Mouse (Mus musculus) G1E (cell line): ENCODE results near the gene Zfp148. TPM values are rescaled to one million over a fixed set of nuclear protein-coding genes. Genes with fewer than 3 reads are reported as not detected.
A peak's percentile ranks its signal among the peaks of the same experiment; 100 is the strongest.
"Not testable (repeated sequence)": the region's sequence is repeated elsewhere in the genome, so short reads cannot be mapped to it uniquely, and the experiment has no call there.

Source experiments
- ATAC-seq: 2 replicates; pipeline ENCODE4 v1.8.0; 2016; ENCODE audit warnings: mild to moderate bottlenecking; ENCODE audit not compliant: insufficient number of reproducible peaks, poor library complexity, low FRiP score, severe bottlenecking; ENCODE audit errors: extremely low read depth
- DNase-seq: peaks from one replicate; pipeline ENCODE4 v3.0.0; 2012; ENCODE audit warnings: low spot score
- H3K27me3 ChIP-seq: 2 replicates; pipeline ENCODE4 v1.6.1; 2012; ENCODE audit warnings: mild to moderate bottlenecking, low read length, inconsistent platforms; ENCODE audit not compliant: insufficient read depth
- H3K36me3 ChIP-seq: replicated peaks from 2 replicates; pipeline ENCODE3; 2012; ENCODE audit warnings: mild to moderate bottlenecking, inconsistent platforms
- H3K4me1 ChIP-seq: 2 replicates; pipeline ENCODE4 v1.6.1; 2012; ENCODE audit warnings: low read depth, low read length, inconsistent platforms, mixed read lengths; ENCODE audit not compliant: insufficient read depth
- H3K4me3 ChIP-seq: 2 replicates; pipeline ENCODE4 v1.5.1; 2012; ENCODE audit warnings: low read depth, mild to moderate bottlenecking, inconsistent platforms, low read length, moderate library complexity, mixed read lengths
- H3K9me3 ChIP-seq: replicated peaks from 2 replicates; pipeline ENCODE4 v1.6.1; 2012; ENCODE audit warnings: inconsistent platforms
- CTCF ChIP-seq: IDR thresholded peaks from 2 replicates; pipeline ENCODE4 v1.5.1; 2012; ENCODE audit warnings: low read depth, low read length, inconsistent platforms, mixed read lengths
- GATA1 ChIP-seq: IDR thresholded peaks from 2 replicates; pipeline ENCODE4 v1.6.1; 2012; ENCODE audit warnings: borderline replicate concordance, low read length, inconsistent platforms, mixed read lengths
- GATA2 ChIP-seq: IDR thresholded peaks from 2 replicates; pipeline ENCODE4 v1.6.1; 2012; ENCODE audit warnings: low read depth, low read length, inconsistent platforms, borderline replicate concordance
- POLR2AphosphoS5 ChIP-seq: IDR thresholded peaks from 2 replicates; pipeline ENCODE4 v1.6.1; 2012; ENCODE audit warnings: low read depth, low read length, inconsistent platforms; ENCODE audit not compliant: insufficient replicate concordance
- TAL1 ChIP-seq: conservative IDR thresholded peaks from 2 replicates; pipeline ENCODE4 v1.6.1; 2012; ENCODE audit warnings: low read depth, low read length, inconsistent platforms, mixed read lengths
- polyA plus RNA-seq: library from polyadenylated mRNA; stranded (reverse); fragments of >175 nt; gene quantifications from 2 replicates; pipeline ENCODE4 v1.2.3, GENCODE M21; 2012
- total RNA-seq, 2 experiments: library from RNA; stranded (forward) in 1 of 2; stranded (reverse) in 1 of 2; fragments of 200-1000 nt in 1 of 2; fragments of >200 nt in 1 of 2; fragmentation: Nextera tagmentation in 1 of 2; gene quantifications; 2 replicates each; pipeline ENCODE4 v1.2.3; 2014 to 2017

Zfp148 gene
- total RNA-seq (2014; fragmentation: Nextera tagmentation): 97.3 and 97.8 TPM in 2 replicates
- 21.6 and 26.8 TPM in 2 replicates for total RNA-seq (2017)
- 5.5 and 5.7 TPM in 2 replicates for polyA plus RNA-seq

DNA sequence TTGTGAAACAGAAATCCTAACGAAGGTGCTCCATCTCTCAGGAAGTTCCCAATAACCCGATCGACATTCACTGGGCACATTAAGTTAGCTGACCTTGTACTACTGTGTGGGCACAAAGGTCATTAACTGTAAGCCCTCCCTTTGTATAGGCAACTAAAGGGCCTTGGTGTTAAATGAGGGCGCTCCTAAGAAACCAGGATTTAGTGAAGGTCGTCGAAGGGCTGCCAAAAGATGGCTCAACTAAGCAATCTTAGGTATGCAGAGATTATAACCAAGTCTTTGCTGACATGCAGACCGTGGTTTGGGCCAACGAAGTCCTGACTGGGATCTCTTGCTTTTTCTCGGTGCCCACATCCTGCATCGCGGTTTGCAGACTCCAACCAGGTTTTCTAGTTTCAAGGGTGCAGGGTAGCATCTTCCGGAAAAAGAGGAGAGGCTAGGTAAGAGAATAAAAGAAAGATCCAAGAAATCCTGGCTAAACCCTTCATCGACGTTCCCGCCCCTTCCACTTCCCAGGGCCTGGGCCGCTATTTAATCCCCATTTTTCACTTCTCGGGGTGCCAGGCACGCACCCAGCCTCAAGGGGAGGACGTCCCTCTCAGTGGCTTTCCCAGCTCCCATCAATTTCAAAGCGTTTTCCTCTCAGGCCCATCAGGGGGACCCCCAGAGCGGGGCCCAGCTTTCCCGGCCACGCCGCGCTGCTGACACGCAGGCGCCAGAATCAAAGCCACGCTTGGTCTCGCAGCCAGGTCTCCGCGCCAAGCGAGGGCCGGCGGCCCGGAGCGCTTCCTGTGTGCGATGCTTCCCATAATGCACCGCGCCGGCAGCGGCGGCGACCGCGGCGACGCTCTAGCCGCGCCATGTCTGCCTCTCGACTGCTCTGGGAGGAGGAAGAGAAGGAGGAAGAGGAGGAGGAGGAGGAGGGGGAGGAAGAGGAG, at the start of gene Zfp148:
Gene Zfp148, plus strand, starts transcription at position 893 of the 938 bp plus-strand sequence.
- peaks cover 39% of the 10 kb centered on the region for H3K4me1 ChIP-seq
- H3K9me3 ChIP-seq, H3K27me3 ChIP-seq: not testable (repeated sequence)
- H3K36me3 ChIP-seq: peaks cover 30% of the 10 kb centered on the region
- DNase-seq (peak; percentile 86), ATAC-seq (peak; percentile 64)
- peak within 1 kb of the TSS; percentile 96 for H3K4me3 ChIP-seq

DNA sequence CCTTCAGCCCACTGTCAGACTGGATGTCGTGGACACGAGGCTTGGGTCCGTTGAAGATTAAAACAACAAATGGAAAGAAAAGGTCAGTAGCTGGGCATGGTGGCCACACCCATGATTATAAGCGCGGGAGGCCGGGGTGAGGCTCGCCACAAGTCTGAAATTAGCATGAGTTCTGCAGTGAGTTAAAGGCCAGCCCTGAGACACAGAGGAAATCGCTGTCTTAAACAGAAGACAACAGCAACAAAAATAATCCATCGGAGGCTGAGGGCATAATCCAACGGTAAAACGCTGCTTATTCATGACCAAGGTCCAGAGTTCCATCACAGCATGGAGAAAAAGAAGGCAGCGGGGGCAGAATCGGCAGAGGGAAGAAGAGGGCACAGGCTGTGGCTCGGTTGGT, 47.6 kb upstream of the Zfp148 start:
- Histone ChIP-seq H3K4me3 (no peak overlapping the region), H3K36me3 (no peaks in the 10 kb centered on the region), H3K9me3 (no peaks in the 10 kb centered on the region), H3K4me1 (no peaks in the 10 kb centered on the region; the same call in 1 of the 2 replicates), H3K27me3 (peaks cover 15% of the 10 kb centered on the region; the same call in 1 of the 2 replicates)
- TF ChIP-seq POLR2AphosphoS5 (no peak), TAL1 (no peak), CTCF (no peak), GATA1 (no peak), GATA2 (no peak)
- no peak for ATAC-seq
- no peak for DNase-seq

- H3K4me3 ChIP-seq: no peak overlapping the region
- ATAC-seq (no peak), DNase-seq (no peak)
- H3K9me3 ChIP-seq: no peaks in the 10 kb centered on the region
- no peaks in the 10 kb centered on the region; the same call in 1 of the 2 replicates for H3K4me1 ChIP-seq
- TF ChIP-seq POLR2AphosphoS5 (no peak), GATA2 (no peak), CTCF (no peak; the same call in 1 of the 2 replicates), TAL1 (no peak), GATA1 (no peak)
- H3K36me3 ChIP-seq: no peaks in the 10 kb centered on the region
- peaks cover 25% of the 10 kb centered on the region for H3K27me3 ChIP-seq
These were observed 43.5 kb upstream of the Zfp148 start for GRCm38 (mm10) chr16:33337177-33337576.

- H3K27me3 ChIP-seq: peaks cover 26% of the 10 kb centered on the region
- TF ChIP-seq CTCF (no peak), TAL1 (no peak), GATA2 (no peak)
- no peaks in the 10 kb centered on the region; the same call in 1 of the 2 replicates for H3K4me1 ChIP-seq
- no peak for ATAC-seq
- no peak overlapping the region for H3K4me3 ChIP-seq
- no peaks in the 10 kb centered on the region for H3K36me3 ChIP-seq
- no peak for DNase-seq
- H3K9me3 ChIP-seq: no peaks in the 10 kb centered on the region
These were observed 43.0 kb upstream of the Zfp148 start for GRCm38 (mm10) chr16:33337681-33338080.

DNA sequence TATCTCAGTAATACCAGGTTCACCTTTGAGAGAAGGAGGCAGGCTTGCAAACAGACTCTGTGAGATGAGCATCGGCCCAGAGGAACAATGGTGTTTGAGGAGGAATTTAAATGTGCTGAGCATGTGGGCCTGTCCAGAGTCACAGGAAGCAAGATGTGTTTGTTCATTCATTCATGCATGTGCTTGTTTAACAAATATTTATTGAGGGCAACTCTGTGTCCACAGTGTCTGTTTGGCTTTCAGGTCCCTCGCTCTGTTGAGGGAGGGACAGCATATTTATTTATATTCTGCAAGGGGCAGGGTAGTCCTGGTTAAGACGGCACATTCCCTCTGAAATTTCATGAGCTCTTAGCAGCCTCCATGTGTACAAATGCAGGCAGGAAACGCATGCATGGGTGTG, 42.1 kb upstream of the Zfp148 start:
- H3K4me1 ChIP-seq: peaks cover 1% of the 10 kb centered on the region; the same call in 1 of the 2 replicates
- no peak for TF ChIP-seq GATA1
- TF ChIP-seq CTCF: no peak
- TF ChIP-seq GATA2: no peak
- no peak for TF ChIP-seq POLR2AphosphoS5
- no peak for TF ChIP-seq TAL1
- no peak for DNase-seq
- H3K4me3 ChIP-seq: no peak overlapping the region
- H3K9me3 ChIP-seq: no peaks in the 10 kb centered on the region
- ATAC-seq: no peak
- no peaks in the 10 kb centered on the region for H3K36me3 ChIP-seq
- H3K27me3 ChIP-seq: peaks cover 30% of the 10 kb centered on the region

DNA sequence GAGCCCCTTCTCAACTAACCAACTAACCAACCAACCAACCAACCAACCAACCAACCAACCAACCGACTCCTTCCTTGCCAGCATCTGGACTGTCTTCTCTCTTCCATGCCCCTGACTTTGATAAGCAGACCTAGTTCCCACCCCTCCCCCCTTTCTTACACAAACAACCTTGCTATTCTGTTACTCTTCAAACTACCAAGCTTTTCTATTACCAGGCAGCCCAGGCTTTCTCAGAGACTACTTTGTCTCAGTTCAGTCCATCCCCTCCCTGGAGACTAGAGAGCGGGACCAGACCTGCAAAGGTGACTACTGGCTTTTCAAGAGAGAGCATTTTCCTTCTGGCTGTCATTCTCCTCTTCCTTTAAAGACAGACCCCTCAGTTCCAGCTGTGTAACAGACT, 41.2 kb upstream of the Zfp148 start:
- ATAC-seq (no peak), DNase-seq (no peak)
- TF ChIP-seq POLR2AphosphoS5 (no peak), GATA2 (no peak), GATA1 (no peak), TAL1 (no peak), CTCF (no peak)
- Histone ChIP-seq H3K36me3 (no peaks in the 10 kb centered on the region), H3K4me1 (peaks cover 7% of the 10 kb centered on the region), H3K4me3 (no peak overlapping the region), H3K9me3 (no peaks in the 10 kb centered on the region), H3K27me3 (peaks cover 38% of the 10 kb centered on the region)
